Comparison of ENCODE assay signal across 24 mouse cellular contexts in genomic region chr9:47573456-47573855, GRCm38 (mm10). TPM values are rescaled to one million over a fixed set of nuclear protein-coding genes. Genes with fewer than 3 reads are reported as not detected.
"Had no signal": no experiment of that assay in that cellular context is flagged by ENCODE, and none has a peak within 500 bp of the region (broad histone marks: within the 10 kb centered on the region; RNA-seq: fewer than 3 reads in every experiment).

No protein-coding gene starts in this region.

- H3K27ac ChIP-seq: gastrocnemius, adult 2 months; heart, embryonic 13.5 days; heart, embryonic 15.5 days; hindbrain, embryonic 10.5 days; hindbrain, embryonic 12.5 days; hindbrain, embryonic 14.5 days; intestine, embryonic 15.5 days; kidney, embryonic 15.5 days; kidney, postnatal 0 days; limb, embryonic 13.5 days; limb, embryonic 15.5 days; liver, embryonic 12.5 days; liver, embryonic 14.5 days had no signal

- H3K36me3 ChIP-seq: heart, embryonic 13.5 days; heart, embryonic 15.5 days; hindbrain, embryonic 12.5 days; intestine, embryonic 15.5 days; kidney, embryonic 15.5 days; limb, embryonic 13.5 days; limb, embryonic 15.5 days; liver, embryonic 12.5 days had no signal

- H3K4me3 ChIP-seq: gastrocnemius, adult 2 months; heart, embryonic 13.5 days; heart, embryonic 15.5 days; hindbrain, embryonic 10.5 days; hindbrain, embryonic 12.5 days; intestine, embryonic 15.5 days; kidney, embryonic 15.5 days; limb, embryonic 13.5 days; limb, embryonic 15.5 days; liver, embryonic 12.5 days had no signal

- H3K27me3 ChIP-seq: hindbrain, embryonic 12.5 days; intestine, embryonic 15.5 days; liver, embryonic 12.5 days had no signal

- H3K9ac ChIP-seq: heart, embryonic 13.5 days; heart, embryonic 15.5 days; hindbrain, embryonic 12.5 days; hindbrain, embryonic 14.5 days; intestine, embryonic 15.5 days; kidney, embryonic 15.5 days; limb, embryonic 13.5 days; limb, embryonic 15.5 days; liver, embryonic 12.5 days; liver, embryonic 14.5 days had no signal

- DNase-seq: gastrocnemius, adult 2 months; gastrocnemius, postnatal 10 days; gastrocnemius, postnatal 25 days; heart, postnatal 4 days; kidney, adult 2 months; kidney, adult 9 months; kidney, postnatal 14 days; kidney, postnatal 36 days; layer of hippocampus, adult 9-11 months; layer of hippocampus, postnatal 36 days; left cerebral cortex, postnatal 4 days had no signal

RNA-seq across cellular contexts. Expression of gene Cadm1, which starts 43.5 kb away (rescaled TPM):
- total RNA-seq: granulocyte monocyte progenitor cell, adult 5-6 weeks had no signal
